Mouse (Mus musculus) embryonic facial prominence, embryonic 12.5 days (tissue): ENCODE data around the gene Fbxw25. TPM values are rescaled to one million over a fixed set of nuclear protein-coding genes. Genes with fewer than 3 reads are reported as not detected.
"Not testable (repeated sequence)": the region's sequence is repeated elsewhere in the genome, so short reads cannot be mapped to it uniquely, and the experiment has no call there.

ENCODE experiments used
- ATAC-seq: fragments of 200-750 bp; cut with Nextera tagmentation; 2 replicates; pipeline ENCODE4 v1.8.0; 2017; ENCODE audit not compliant: insufficient number of reproducible peaks, insufficient read depth, low FRiP score, low TSS enrichment
- H3K27ac ChIP-seq: fragments of 300-500 bp; sonication (generic); 2 replicates; pipeline ENCODE4 v1.5.1; 2016; ENCODE audit warnings: mild to moderate bottlenecking
- H3K27me3 ChIP-seq: fragments of 300-500 bp; sonication (generic); 2 replicates; pipeline ENCODE4 v1.6.1; 2016; ENCODE audit warnings: mild to moderate bottlenecking, moderate library complexity
- H3K36me3 ChIP-seq: fragments of 300-500 bp; sonication (generic); 2 replicates; pipeline ENCODE4 v1.6.1; 2016; ENCODE audit warnings: mild to moderate bottlenecking
- H3K4me1 ChIP-seq: fragments of 300-500 bp; sonication (generic); 2 replicates; pipeline ENCODE4 v1.6.1; 2016
- H3K4me2 ChIP-seq: fragments of 300-500 bp; sonication (generic); replicated peaks from 2 replicates; pipeline ENCODE4 v1.6.1; 2016; ENCODE audit warnings: mild to moderate bottlenecking, moderate library complexity
- H3K4me3 ChIP-seq: fragments of 300-500 bp; sonication (generic); 2 replicates; pipeline ENCODE4 v1.5.1; 2016; ENCODE audit warnings: mild to moderate bottlenecking
- H3K9ac ChIP-seq: fragments of 300-500 bp; sonication (generic); 2 replicates; pipeline ENCODE4 v1.6.1; 2016; ENCODE audit warnings: mild to moderate bottlenecking, moderate library complexity
- H3K9me3 ChIP-seq: fragments of 300-500 bp; sonication (generic); 2 replicates; pipeline ENCODE4 v1.6.1; 2016; ENCODE audit warnings: mild to moderate bottlenecking, moderate library complexity
- WGBS: fragments of 180-500 bp; shearing (Covaris S2); methylation state at CpG from one replicate; pipeline ENCODE4 v1.1.7; 2016; 5-methylcytosine and 5-hydroxymethylcytosine counted together
- polyA plus RNA-seq: library from polyadenylated mRNA; unstranded; fragments of >200 nt; fragmentation: Nextera tagmentation; extraction: Ambion mirVana; gene quantifications from 2 replicates; pipeline ENCODE4 v1.2.1, GENCODE M21; 2016

The Fbxw25 gene
- not detected in 2 replicates for polyA plus RNA-seq

- H3K9ac ChIP-seq, H3K4me2 ChIP-seq, H3K27me3 ChIP-seq, H3K9me3 ChIP-seq, H3K4me3 ChIP-seq, H3K27ac ChIP-seq, ATAC-seq, H3K4me1 ChIP-seq, H3K36me3 ChIP-seq: not testable (repeated sequence)
- 76% methylated on average over 2 of the region's 2 CpGs for WGBS
Measured at GRCm38 (mm10) chr9:109664552-109664951, at the start of gene Fbxw25. TSS of gene Fbxw25 (minus strand) at chr9:109664652.

DNA sequence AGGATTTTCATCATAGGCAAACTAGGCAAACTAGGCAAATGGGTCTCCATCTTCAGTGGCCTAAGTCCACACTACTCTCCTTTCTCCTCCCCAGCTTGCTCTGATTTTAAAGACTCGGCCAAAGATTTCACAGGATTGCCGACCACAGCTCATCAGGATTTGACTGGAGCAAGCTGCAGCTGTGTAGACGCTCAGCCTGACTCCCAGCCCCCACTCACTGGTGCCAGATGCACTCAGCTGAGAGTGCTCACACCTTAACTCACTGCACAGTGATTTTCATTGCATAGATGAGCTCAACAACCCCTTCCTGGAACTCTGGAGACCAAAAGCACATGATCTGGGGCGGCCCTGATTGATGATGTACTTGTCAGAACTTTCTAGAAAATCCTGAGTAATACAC is 38.1 kb upstream of the Fbxw25 start, which contains the start of gene Fbxw18:
Fbxw18 (minus strand) TSS at position 101 of the 400 bp plus-strand sequence.
- WGBS, result 74% methylated on average over 4 of the region's 4 CpGs
- not testable (repeated sequence) for H3K27me3 ChIP-seq, ATAC-seq, H3K27ac ChIP-seq, H3K4me3 ChIP-seq, H3K9me3 ChIP-seq, H3K4me2 ChIP-seq, H3K9ac ChIP-seq, H3K4me1 ChIP-seq, H3K36me3 ChIP-seq

- Histone ChIP-seq H3K4me1 (no peaks in the 10 kb centered on the region), H3K36me3 (no peaks in the 10 kb centered on the region), H3K9me3 (no peaks in the 10 kb centered on the region), H3K27me3 (no peaks in the 10 kb centered on the region), H3K27ac (no peak overlapping the region), H3K4me3 (no peak overlapping the region), H3K9ac (no peak overlapping the region), H3K4me2 (no peak overlapping the region)
- ATAC-seq, result no peak
- WGBS, result 8% methylated on average over 1 of the region's 1 CpGs
Measured at GRCm38 (mm10) chr9:109685299-109685698, 20.8 kb upstream of the Fbxw25 start.

DNA sequence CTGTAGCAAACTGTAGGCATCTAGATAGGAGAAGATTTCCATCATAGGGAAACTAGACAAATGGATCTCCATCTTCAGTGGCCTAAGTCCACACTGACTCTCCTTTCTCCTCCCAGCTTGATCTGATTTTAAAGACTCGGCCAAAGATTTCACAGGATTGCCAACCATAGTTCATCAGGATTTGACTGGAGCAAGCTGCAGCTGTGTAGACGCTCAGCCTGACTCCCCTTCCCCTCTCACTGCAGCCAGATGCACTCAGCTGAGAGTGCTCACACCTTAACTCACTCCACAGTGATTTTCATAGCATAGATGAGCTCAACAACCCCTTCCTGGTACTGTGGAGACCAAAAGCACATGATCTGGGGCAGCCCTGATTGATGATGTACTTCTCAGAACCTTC is 38.5 kb downstream of the Fbxw25 start, which contains the start of gene Fbxw24:
Fbxw24 (minus strand) TSS at position 101 of the 400 bp plus-strand sequence.
- not testable (repeated sequence) for ATAC-seq, H3K27ac ChIP-seq, H3K27me3 ChIP-seq, H3K9ac ChIP-seq, H3K4me3 ChIP-seq, H3K9me3 ChIP-seq, H3K36me3 ChIP-seq, H3K4me1 ChIP-seq, H3K4me2 ChIP-seq
- 82% methylated on average over 2 of the region's 2 CpGs for WGBS

DNA sequence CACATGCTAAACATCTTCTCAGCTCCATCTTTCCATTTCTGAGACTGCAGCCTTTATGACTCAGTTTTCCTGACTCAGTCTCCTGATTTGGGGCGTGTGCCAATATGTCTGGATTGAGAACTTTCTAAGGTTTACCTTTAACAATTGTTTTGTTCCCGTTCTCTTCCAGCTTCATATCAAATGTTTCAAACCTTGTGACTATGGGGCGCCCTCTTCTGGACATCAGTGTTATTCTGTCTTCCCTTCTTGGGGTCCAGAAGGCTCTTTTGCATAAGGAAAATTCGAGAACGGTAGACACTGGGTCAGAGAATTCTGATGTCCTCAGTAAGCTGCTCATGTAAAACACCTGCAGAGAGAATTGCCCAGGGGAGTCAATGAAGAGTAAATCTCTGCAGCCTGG is 57.6 kb downstream of the Fbxw25 start:
- not testable (repeated sequence) for H3K4me2 ChIP-seq, H3K27ac ChIP-seq, H3K27me3 ChIP-seq, H3K9me3 ChIP-seq, H3K4me3 ChIP-seq, ATAC-seq, H3K4me1 ChIP-seq, H3K36me3 ChIP-seq, H3K9ac ChIP-seq
- 38% methylated on average over 5 of the region's 5 CpGs for WGBS

DNA sequence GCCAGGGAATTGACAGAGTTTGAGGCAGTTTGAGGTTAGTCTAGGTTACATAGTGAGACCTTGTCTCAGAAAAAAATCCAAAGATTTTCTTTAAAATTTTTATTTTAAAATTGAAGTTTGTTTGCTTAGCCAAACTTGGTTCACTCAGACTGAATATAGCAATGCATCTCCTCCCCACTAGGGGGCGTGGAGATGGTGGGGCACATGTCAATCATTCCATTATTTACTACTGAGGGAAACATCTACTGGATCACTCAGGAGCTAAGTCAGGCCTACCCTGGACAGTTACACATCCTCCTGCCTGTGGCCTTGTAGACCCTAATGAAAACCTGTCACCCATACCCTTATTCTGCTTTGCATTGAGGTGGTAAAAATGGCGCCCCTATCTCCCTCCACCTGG is 62.3 kb downstream of the Fbxw25 start:
- H3K4me1 ChIP-seq, H3K27me3 ChIP-seq, H3K27ac ChIP-seq, H3K36me3 ChIP-seq, ATAC-seq, H3K9me3 ChIP-seq, H3K4me3 ChIP-seq, H3K9ac ChIP-seq, H3K4me2 ChIP-seq: not testable (repeated sequence)
- WGBS, result 55% methylated on average over 2 of the region's 2 CpGs

GRCm38 (mm10) chr9:109597226-109597625 is 67.2 kb downstream of the Fbxw25 start:
- H3K4me1 ChIP-seq, result no peaks in the 10 kb centered on the region
- no peak overlapping the region for H3K4me2 ChIP-seq
- H3K27ac ChIP-seq, result no peak overlapping the region
- no peaks in the 10 kb centered on the region for H3K36me3 ChIP-seq
- no peaks in the 10 kb centered on the region for H3K27me3 ChIP-seq
- no peaks in the 10 kb centered on the region for H3K9me3 ChIP-seq
- no peak for ATAC-seq
- H3K4me3 ChIP-seq, result no peak overlapping the region
- no peak overlapping the region for H3K9ac ChIP-seq

Other genes starting within 250 kb of the Fbxw25 start
- not detected in 2 replicates for gene Fbxw16, start 215.5 kb downstream of the Fbxw25 start, polyA plus RNA-seq
- not detected in 2 replicates for gene Fbxw19, start 168.8 kb downstream of the Fbxw25 start, polyA plus RNA-seq
- gene Fbxw15, start 96.4 kb downstream of the Fbxw25 start, polyA plus RNA-seq, result not detected in 2 replicates
- not detected in 2 replicates for gene Fbxw24, start 38.6 kb downstream of the Fbxw25 start, polyA plus RNA-seq
- gene Fbxw18, start 38.0 kb upstream of the Fbxw25 start, polyA plus RNA-seq, result 0.14 TPM in 1 of 2 replicates, not detected in the other
- not detected in 2 replicates for gene Fbxw26, start 81.4 kb upstream of the Fbxw25 start, polyA plus RNA-seq
- gene Fbxw27, start 126.0 kb upstream of the Fbxw25 start, polyA plus RNA-seq, result not detected in 2 replicates
- not detected in 2 replicates for gene Spink8, start 147.6 kb upstream of the Fbxw25 start, polyA plus RNA-seq
- 75.1 and 79.7 TPM in 2 replicates for gene Nme6, start 168.1 kb upstream of the Fbxw25 start, polyA plus RNA-seq
- gene Camp, start 185.0 kb upstream of the Fbxw25 start, polyA plus RNA-seq, result 1.9 TPM in 2 replicates
- gene Cdc25a, start 210.9 kb upstream of the Fbxw25 start, polyA plus RNA-seq, result 51.7 and 52.3 TPM in 2 replicates